Mouse (Mus musculus) lung, postnatal 0 days (tissue): ENCODE measurements around the gene Man1b1.

Source experiments
- CTCF ChIP-seq: IDR thresholded peaks from 2 replicates; pipeline ENCODE4 v1.5.1; 2016; ENCODE audit warnings: antibody characterized with exemption, mild to moderate bottlenecking
- EP300 ChIP-seq: IDR thresholded peaks from 2 replicates; pipeline ENCODE4 v1.6.1; 2016; ENCODE audit warnings: antibody characterized with exemption, mild to moderate bottlenecking, control low read depth

- no peak for TF ChIP-seq EP300
- no peak for TF ChIP-seq CTCF
These were observed 32.6 kb downstream of the Man1b1 start for GRCm38 (mm10) chr2:25364761-25365090.
